11 mouse cellular contexts compared by ENCODE assay signal in the genomic region with DNA sequence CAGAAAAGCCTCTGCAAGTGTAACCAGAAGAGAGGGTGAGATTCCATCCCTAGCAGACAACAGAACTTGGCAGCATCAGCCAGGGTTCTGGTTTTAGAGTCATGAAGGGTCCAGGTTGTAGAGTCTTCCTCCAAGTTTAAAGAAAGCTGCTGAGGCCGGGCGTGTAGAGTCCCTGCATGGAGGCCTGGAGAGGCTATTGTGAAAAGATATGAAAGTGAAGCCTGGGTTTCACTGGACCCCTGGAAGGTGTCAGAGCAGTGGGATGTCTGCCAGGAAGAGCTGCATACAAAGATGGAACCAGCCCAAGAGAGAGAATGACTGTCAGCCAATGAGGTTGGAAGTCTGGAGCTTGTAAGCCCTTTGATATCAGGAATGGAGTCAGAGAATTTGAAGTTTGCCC.
"Had no signal": no experiment of that assay in that cellular context is flagged by ENCODE, and none has a peak within 500 bp of the region (broad histone marks: within the 10 kb centered on the region; RNA-seq: fewer than 3 reads in every experiment).

No protein-coding gene starts in this region.

- DNase-seq: kidney, adult 18-20 months; kidney, adult 9 months; kidney, postnatal 14 days; kidney, postnatal 4 days; liver, embryonic 13.5 days; lung, postnatal 14 days; thymus, adult 18-20 months; thymus, postnatal 36 days had no signal

- H3K4me1 ChIP-seq: limb, embryonic 12.5 days; liver, embryonic 13.5 days; lung, embryonic 15.5 days; midbrain, embryonic 13.5 days had no signal

- H3K4me3 ChIP-seq: limb, embryonic 12.5 days; liver, embryonic 13.5 days; lung, embryonic 15.5 days; midbrain, embryonic 13.5 days had no signal
